Mouse (Mus musculus) neural tube, embryonic 12.5 days (tissue): ENCODE results near the gene Zfp981. TPM values are rescaled to one million over a fixed set of nuclear protein-coding genes. Genes with fewer than 3 reads are reported as not detected.
"Not testable (repeated sequence)": the region's sequence is repeated elsewhere in the genome, so short reads cannot be mapped to it uniquely, and the experiment has no call there.

Experiments
- ATAC-seq: fragments of 200-750 bp; cut with Nextera tagmentation; 2 replicates; pipeline ENCODE4 v1.8.0; 2017; ENCODE audit warnings: low read depth, mild to moderate bottlenecking, moderate TSS enrichment, moderate library complexity; ENCODE audit not compliant: low FRiP score
- H3K27ac ChIP-seq: fragments of 300-500 bp; sonication (generic); 2 replicates; pipeline ENCODE4 v1.5.1; 2016
- H3K27me3 ChIP-seq: fragments of 300-500 bp; sonication (generic); replicated peaks from 2 replicates; pipeline ENCODE4 v1.6.1; 2016; ENCODE audit warnings: mild to moderate bottlenecking
- H3K36me3 ChIP-seq: fragments of 300-500 bp; sonication (generic); 2 replicates; pipeline ENCODE4 v1.6.1; 2016; ENCODE audit warnings: mild to moderate bottlenecking
- H3K4me1 ChIP-seq: fragments of 300-500 bp; sonication (generic); 2 replicates; pipeline ENCODE4 v1.6.1; 2016
- H3K4me2 ChIP-seq: fragments of 300-500 bp; sonication (generic); replicated peaks from 2 replicates; pipeline ENCODE4 v1.6.1; 2016; ENCODE audit warnings: mild to moderate bottlenecking
- H3K4me3 ChIP-seq: fragments of 300-500 bp; sonication (generic); 2 replicates; pipeline ENCODE4 v1.5.1; 2016
- H3K9ac ChIP-seq: fragments of 300-500 bp; sonication (generic); 2 replicates; pipeline ENCODE4 v1.6.1; 2016; ENCODE audit warnings: mild to moderate bottlenecking
- H3K9me3 ChIP-seq: fragments of 300-500 bp; sonication (generic); 2 replicates; pipeline ENCODE4 v1.6.1; 2016; ENCODE audit warnings: mild to moderate bottlenecking
- WGBS: fragments of 180-500 bp; shearing (Covaris S2); methylation state at CpG from one replicate; pipeline ENCODE4 v1.1.7; 2016; 5-methylcytosine and 5-hydroxymethylcytosine counted together
- polyA plus RNA-seq: library from polyadenylated mRNA; unstranded; fragments of >200 nt; fragmentation: Nextera tagmentation; extraction: Ambion mirVana; gene quantifications from 2 replicates; pipeline ENCODE4 v1.2.1, GENCODE M21; 2016

Gene Zfp981
- 0.11 and 0.19 TPM in 2 replicates for polyA plus RNA-seq

GRCm38 (mm10) chr4:146501727-146502126, at the start of gene Zfp981:
Zfp981 (plus strand) TSS chr4:146502027.
- H3K4me1 ChIP-seq, H3K4me2 ChIP-seq, H3K9ac ChIP-seq, H3K27ac ChIP-seq, ATAC-seq, H3K27me3 ChIP-seq, H3K36me3 ChIP-seq, H3K4me3 ChIP-seq: not testable (repeated sequence)
- WGBS, result 87% methylated on average over 4 of the region's 4 CpGs
- peaks cover 32% of the 10 kb centered on the region for H3K9me3 ChIP-seq

- H3K27me3 ChIP-seq, H3K36me3 ChIP-seq, H3K4me1 ChIP-seq, ATAC-seq, H3K9ac ChIP-seq, H3K4me3 ChIP-seq, H3K27ac ChIP-seq, H3K4me2 ChIP-seq: not testable (repeated sequence)
- 90% methylated on average over 2 of the region's 2 CpGs for WGBS
- H3K9me3 ChIP-seq, result peaks cover 66% of the 10 kb centered on the region
Observed at GRCm38 (mm10) chr4:146452576-146452975, 49.3 kb upstream of the Zfp981 start.

- WGBS, result 73% methylated on average over 1 of the region's 1 CpGs
- H3K27me3 ChIP-seq, H3K9ac ChIP-seq, H3K36me3 ChIP-seq, H3K4me1 ChIP-seq, H3K27ac ChIP-seq, H3K4me3 ChIP-seq, H3K4me2 ChIP-seq, ATAC-seq: not testable (repeated sequence)
- peaks cover 66% of the 10 kb centered on the region for H3K9me3 ChIP-seq
Observed at GRCm38 (mm10) chr4:146454170-146454569, 47.7 kb upstream of the Zfp981 start.

GRCm38 (mm10) chr4:146454896-146455295, 46.9 kb upstream of the Zfp981 start:
- Histone ChIP-seq H3K4me3 (no peak overlapping the region), H3K36me3 (peaks cover 7% of the 10 kb centered on the region; the same call in 1 of the 2 replicates), H3K4me1 (no peaks in the 10 kb centered on the region), H3K9ac (no peak overlapping the region), H3K27ac (no peak overlapping the region), H3K27me3 (no peaks in the 10 kb centered on the region), H3K4me2 (no peak overlapping the region), H3K9me3 (peaks cover 68% of the 10 kb centered on the region)
- ATAC-seq, result peak; percentile 33; the same call in 1 of the 2 replicates
- WGBS, result 50% methylated on average over 2 of the region's 2 CpGs

GRCm38 (mm10) chr4:146455321-146455721, 46.5 kb upstream of the Zfp981 start:
- no peak overlapping the region for H3K27ac ChIP-seq
- H3K4me2 ChIP-seq, result no peak overlapping the region
- H3K4me3 ChIP-seq, result no peak overlapping the region
- no peaks in the 10 kb centered on the region for H3K27me3 ChIP-seq
- 92% methylated on average over 7 of the region's 7 CpGs for WGBS
- H3K9ac ChIP-seq, result no peak overlapping the region
- H3K36me3 ChIP-seq, result peaks cover 7% of the 10 kb centered on the region; the same call in 1 of the 2 replicates
- H3K4me1 ChIP-seq, result no peaks in the 10 kb centered on the region
- peaks cover 66% of the 10 kb centered on the region for H3K9me3 ChIP-seq
- ATAC-seq, result peak; percentile 28

GRCm38 (mm10) chr4:146456061-146456726, 45.6 kb upstream of the Zfp981 start:
- Histone ChIP-seq H3K36me3 (peaks cover 7% of the 10 kb centered on the region; the same call in 1 of the 2 replicates), H3K9me3 (peaks cover 69% of the 10 kb centered on the region), H3K4me2 (no peak overlapping the region), H3K4me3 (no peak overlapping the region), H3K27ac (no peak overlapping the region), H3K4me1 (no peaks in the 10 kb centered on the region), H3K27me3 (no peaks in the 10 kb centered on the region), H3K9ac (no peak overlapping the region)
- 74% methylated on average over 4 of the region's 4 CpGs for WGBS
- ATAC-seq, result no peak

- Histone ChIP-seq H3K27ac (no peak overlapping the region), H3K36me3 (peaks cover 7% of the 10 kb centered on the region; the same call in 1 of the 2 replicates), H3K4me1 (no peaks in the 10 kb centered on the region), H3K27me3 (no peaks in the 10 kb centered on the region), H3K4me2 (no peak overlapping the region), H3K9me3 (peaks cover 69% of the 10 kb centered on the region), H3K9ac (no peak overlapping the region), H3K4me3 (no peak overlapping the region)
- 68% methylated on average over 2 of the region's 2 CpGs for WGBS
- no peak for ATAC-seq
Observed at GRCm38 (mm10) chr4:146457126-146457525, 44.7 kb upstream of the Zfp981 start.

GRCm38 (mm10) chr4:146457720-146458119, 44.1 kb upstream of the Zfp981 start:
- H3K9ac ChIP-seq, result no peak overlapping the region
- H3K9me3 ChIP-seq, result peaks cover 66% of the 10 kb centered on the region
- 71% methylated on average over 1 of the region's 1 CpGs for WGBS
- peak; percentile 12; the same call in 1 of the 2 replicates for ATAC-seq
- H3K27ac ChIP-seq, result no peak overlapping the region
- no peaks in the 10 kb centered on the region for H3K4me1 ChIP-seq
- H3K27me3 ChIP-seq, result no peaks in the 10 kb centered on the region
- H3K4me3 ChIP-seq, result no peak overlapping the region
- peaks cover 7% of the 10 kb centered on the region; the same call in 1 of the 2 replicates for H3K36me3 ChIP-seq
- H3K4me2 ChIP-seq, result no peak overlapping the region

GRCm38 (mm10) chr4:146459822-146460221, 42.0 kb upstream of the Zfp981 start:
- not testable (repeated sequence) for H3K27ac ChIP-seq, ATAC-seq, H3K4me3 ChIP-seq, H3K36me3 ChIP-seq, H3K4me2 ChIP-seq, H3K4me1 ChIP-seq, H3K9ac ChIP-seq, H3K27me3 ChIP-seq
- H3K9me3 ChIP-seq, result peaks cover 57% of the 10 kb centered on the region
- WGBS, result 82% methylated on average over 5 of the region's 5 CpGs

GRCm38 (mm10) chr4:146460685-146461084, 41.1 kb upstream of the Zfp981 start:
- not testable (repeated sequence) for H3K4me2 ChIP-seq, H3K27ac ChIP-seq, H3K36me3 ChIP-seq, H3K27me3 ChIP-seq, H3K4me3 ChIP-seq, H3K9ac ChIP-seq, H3K4me1 ChIP-seq
- H3K9me3 ChIP-seq, result peaks cover 54% of the 10 kb centered on the region
- 0 out of 2 replicates have a peak, but pooled peaks have one; percentile 5 for ATAC-seq
- WGBS, result 83% methylated on average over 5 of the region's 5 CpGs

- H3K27me3 ChIP-seq, ATAC-seq, H3K4me1 ChIP-seq, H3K9ac ChIP-seq, H3K36me3 ChIP-seq, H3K4me2 ChIP-seq, H3K27ac ChIP-seq, H3K4me3 ChIP-seq: not testable (repeated sequence)
- WGBS, result 87% methylated on average over 19 of the region's 19 CpGs
- peaks cover 23% of the 10 kb centered on the region for H3K9me3 ChIP-seq
Observed at GRCm38 (mm10) chr4:146463649-146464351, 38.0 kb upstream of the Zfp981 start.

GRCm38 (mm10) chr4:146469984-146470383, 31.8 kb upstream of the Zfp981 start:
- not testable (repeated sequence) for H3K4me1 ChIP-seq, H3K27me3 ChIP-seq, H3K27ac ChIP-seq, H3K4me3 ChIP-seq, H3K9ac ChIP-seq, H3K36me3 ChIP-seq, ATAC-seq, H3K4me2 ChIP-seq
- peaks cover 16% of the 10 kb centered on the region for H3K9me3 ChIP-seq
- WGBS, result 94% methylated on average over 11 of the region's 12 CpGs
